Mouse (Mus musculus): ENCODE results near the gene Vwc2l. TPM values are rescaled to one million over a fixed set of nuclear protein-coding genes. Genes with fewer than 3 reads are reported as not detected.

The Vwc2l gene
- polyA plus RNA-seq, 1 experiment from 2014 or later, result 0.08 TPM

GRCm38 (mm10) chr1:70880496-70880895, 155.0 kb downstream of the Vwc2l start:
- ATAC-seq (ENCODE audit: insufficient read depth, low FRiP score), result no peak
- Histone ChIP-seq H3K27ac (ENCODE audit: low read length) (no peak overlapping the region), H3K9me3 (replicated peaks; ENCODE audit: control insufficient read depth, low read length) (no peaks in the 10 kb centered on the region), H3K9ac (ENCODE audit: low read length) (no peak overlapping the region), H3K27me3 (ENCODE audit: control insufficient read depth, insufficient read depth, low read length) (no peaks in the 10 kb centered on the region), H3K4me2 (ENCODE audit: low read depth, low read length) (no peak overlapping the region), H3K36me3 (ENCODE audit: control insufficient read depth, insufficient read depth, low read length) (no peaks in the 10 kb centered on the region), H3K4me3 (replicated peaks; ENCODE audit: low read length) (no peak overlapping the region), H3K4me1 (ENCODE audit: control insufficient read depth, insufficient read depth, low read length) (no peaks in the 10 kb centered on the region)
- WGBS, result 83% methylated on average over 2 of the region's 2 CpGs

- Histone ChIP-seq H3K27ac (ENCODE audit: low read length) (no peak overlapping the region), H3K36me3 (ENCODE audit: control insufficient read depth, insufficient read depth, low read length) (no peaks in the 10 kb centered on the region), H3K4me1 (ENCODE audit: control insufficient read depth, insufficient read depth, low read length) (no peaks in the 10 kb centered on the region), H3K9me3 (replicated peaks; ENCODE audit: control insufficient read depth, low read length) (no peaks in the 10 kb centered on the region), H3K9ac (ENCODE audit: low read length) (no peak overlapping the region), H3K4me3 (replicated peaks; ENCODE audit: low read length) (no peak overlapping the region), H3K4me2 (ENCODE audit: low read depth, low read length) (no peak overlapping the region), H3K27me3 (ENCODE audit: control insufficient read depth, insufficient read depth, low read length) (no peaks in the 10 kb centered on the region)
- 70% methylated on average over 3 of the region's 3 CpGs for WGBS
- ATAC-seq (ENCODE audit: insufficient read depth, low FRiP score), result no peak
Observed at GRCm38 (mm10) chr1:70881269-70881668, 155.8 kb downstream of the Vwc2l start.

GRCm38 (mm10) chr1:70884156-70884555, 158.6 kb downstream of the Vwc2l start:
- H3K27ac ChIP-seq (ENCODE audit: low read length), result no peak overlapping the region
- no peak overlapping the region for H3K4me2 ChIP-seq (ENCODE audit: low read depth, low read length)
- no peak for ATAC-seq (ENCODE audit: insufficient read depth, low FRiP score)
- no peaks in the 10 kb centered on the region for H3K9me3 ChIP-seq (replicated peaks; ENCODE audit: control insufficient read depth, low read length)
- no peaks in the 10 kb centered on the region for H3K36me3 ChIP-seq (ENCODE audit: control insufficient read depth, insufficient read depth, low read length)
- H3K4me3 ChIP-seq (replicated peaks; ENCODE audit: low read length), result no peak overlapping the region
- no peaks in the 10 kb centered on the region for H3K4me1 ChIP-seq (ENCODE audit: control insufficient read depth, insufficient read depth, low read length)
- WGBS, result 79% methylated on average over 4 of the region's 4 CpGs
- H3K9ac ChIP-seq (ENCODE audit: low read length), result no peak overlapping the region
- H3K27me3 ChIP-seq (ENCODE audit: control insufficient read depth, insufficient read depth, low read length), result no peaks in the 10 kb centered on the region

- H3K36me3 ChIP-seq (ENCODE audit: control insufficient read depth, insufficient read depth, low read length), result no peaks in the 10 kb centered on the region
- no peak for ATAC-seq (ENCODE audit: insufficient read depth, low FRiP score)
- H3K4me1 ChIP-seq (ENCODE audit: control insufficient read depth, insufficient read depth, low read length), result no peaks in the 10 kb centered on the region
- no peak overlapping the region for H3K9ac ChIP-seq (ENCODE audit: low read length)
- H3K9me3 ChIP-seq (replicated peaks; ENCODE audit: control insufficient read depth, low read length), result no peaks in the 10 kb centered on the region
- H3K4me2 ChIP-seq (ENCODE audit: low read depth, low read length), result no peak overlapping the region
- H3K27ac ChIP-seq (ENCODE audit: low read length), result no peak overlapping the region
- WGBS, result 17% methylated on average over 3 of the region's 3 CpGs
- H3K4me3 ChIP-seq (replicated peaks; ENCODE audit: low read length), result no peak overlapping the region
- no peaks in the 10 kb centered on the region for H3K27me3 ChIP-seq (ENCODE audit: control insufficient read depth, insufficient read depth, low read length)
Observed at GRCm38 (mm10) chr1:70902311-70902710, 176.8 kb downstream of the Vwc2l start.

GRCm38 (mm10) chr1:70907366-70907765, 181.9 kb downstream of the Vwc2l start:
- no peak for ATAC-seq (ENCODE audit: insufficient read depth, low FRiP score)
- H3K9ac ChIP-seq (ENCODE audit: low read length), result no peak overlapping the region
- no peak overlapping the region for H3K4me2 ChIP-seq (ENCODE audit: low read depth, low read length)
- no peak overlapping the region for H3K4me3 ChIP-seq (replicated peaks; ENCODE audit: low read length)
- H3K36me3 ChIP-seq (ENCODE audit: control insufficient read depth, insufficient read depth, low read length), result no peaks in the 10 kb centered on the region
- no peaks in the 10 kb centered on the region for H3K9me3 ChIP-seq (replicated peaks; ENCODE audit: control insufficient read depth, low read length)
- H3K4me1 ChIP-seq (ENCODE audit: control insufficient read depth, insufficient read depth, low read length), result no peaks in the 10 kb centered on the region
- WGBS, result 90% methylated on average over 2 of the region's 2 CpGs
- H3K27me3 ChIP-seq (ENCODE audit: control insufficient read depth, insufficient read depth, low read length), result no peaks in the 10 kb centered on the region
- no peak overlapping the region for H3K27ac ChIP-seq (ENCODE audit: low read length)

- H3K9me3 ChIP-seq (replicated peaks; ENCODE audit: control insufficient read depth, low read length), result no peaks in the 10 kb centered on the region
- H3K4me2 ChIP-seq (ENCODE audit: low read depth, low read length), result no peak overlapping the region
- no peak overlapping the region for H3K4me3 ChIP-seq (replicated peaks; ENCODE audit: low read length)
- no peak overlapping the region for H3K9ac ChIP-seq (ENCODE audit: low read length)
- WGBS, result 45% methylated on average over 4 of the region's 4 CpGs
- H3K27me3 ChIP-seq (ENCODE audit: control insufficient read depth, insufficient read depth, low read length), result no peaks in the 10 kb centered on the region
- H3K4me1 ChIP-seq (ENCODE audit: control insufficient read depth, insufficient read depth, low read length), result no peaks in the 10 kb centered on the region
- no peaks in the 10 kb centered on the region for H3K36me3 ChIP-seq (ENCODE audit: control insufficient read depth, insufficient read depth, low read length)
- H3K27ac ChIP-seq (ENCODE audit: low read length), result no peak overlapping the region
- no peak for ATAC-seq (ENCODE audit: insufficient read depth, low FRiP score)
Observed at GRCm38 (mm10) chr1:70911235-70911634, 185.7 kb downstream of the Vwc2l start.

GRCm38 (mm10) chr1:70913071-70913470, 187.6 kb downstream of the Vwc2l start:
- no peaks in the 10 kb centered on the region for H3K27me3 ChIP-seq (ENCODE audit: control insufficient read depth, insufficient read depth, low read length)
- no peaks in the 10 kb centered on the region for H3K4me1 ChIP-seq (ENCODE audit: control insufficient read depth, insufficient read depth, low read length)
- no peaks in the 10 kb centered on the region for H3K9me3 ChIP-seq (replicated peaks; ENCODE audit: control insufficient read depth, low read length)
- no peak overlapping the region for H3K4me3 ChIP-seq (replicated peaks; ENCODE audit: low read length)
- no peak for ATAC-seq (ENCODE audit: insufficient read depth, low FRiP score)
- no peak overlapping the region for H3K4me2 ChIP-seq (ENCODE audit: low read depth, low read length)
- no peak overlapping the region for H3K9ac ChIP-seq (ENCODE audit: low read length)
- no peak overlapping the region for H3K27ac ChIP-seq (ENCODE audit: low read length)
- H3K36me3 ChIP-seq (ENCODE audit: control insufficient read depth, insufficient read depth, low read length), result no peaks in the 10 kb centered on the region
- WGBS, result 53% methylated on average over 9 of the region's 9 CpGs

- Histone ChIP-seq H3K4me3 (replicated peaks; ENCODE audit: low read length) (no peak overlapping the region), H3K9ac (ENCODE audit: low read length) (no peak overlapping the region), H3K27me3 (ENCODE audit: control insufficient read depth, insufficient read depth, low read length) (no peaks in the 10 kb centered on the region), H3K4me1 (ENCODE audit: control insufficient read depth, insufficient read depth, low read length) (no peaks in the 10 kb centered on the region), H3K9me3 (replicated peaks; ENCODE audit: control insufficient read depth, low read length) (no peaks in the 10 kb centered on the region), H3K36me3 (ENCODE audit: control insufficient read depth, insufficient read depth, low read length) (no peaks in the 10 kb centered on the region), H3K4me2 (ENCODE audit: low read depth, low read length) (no peak overlapping the region), H3K27ac (ENCODE audit: low read length) (no peak overlapping the region)
- no peak; the same call in 1 of the 2 replicates for ATAC-seq (ENCODE audit: insufficient read depth, low FRiP score)
- 75% methylated on average over 2 of the region's 2 CpGs for WGBS
Observed at GRCm38 (mm10) chr1:70918173-70919036, 192.9 kb downstream of the Vwc2l start.

- no peak for ATAC-seq (ENCODE audit: insufficient read depth, low FRiP score)
- H3K27me3 ChIP-seq (ENCODE audit: control insufficient read depth, insufficient read depth, low read length), result no peaks in the 10 kb centered on the region
- H3K4me3 ChIP-seq (replicated peaks; ENCODE audit: low read length), result no peak overlapping the region
- 88% methylated on average over 4 of the region's 4 CpGs for WGBS
- no peak overlapping the region for H3K9ac ChIP-seq (ENCODE audit: low read length)
- no peaks in the 10 kb centered on the region for H3K36me3 ChIP-seq (ENCODE audit: control insufficient read depth, insufficient read depth, low read length)
- no peaks in the 10 kb centered on the region for H3K4me1 ChIP-seq (ENCODE audit: control insufficient read depth, insufficient read depth, low read length)
- no peak overlapping the region for H3K27ac ChIP-seq (ENCODE audit: low read length)
- H3K4me2 ChIP-seq (ENCODE audit: low read depth, low read length), result no peak overlapping the region
- no peaks in the 10 kb centered on the region for H3K9me3 ChIP-seq (replicated peaks; ENCODE audit: control insufficient read depth, low read length)
Observed at GRCm38 (mm10) chr1:70933016-70933415, 207.5 kb downstream of the Vwc2l start.

Measured in stomach, embryonic 16.5 days (tissue).